Mouse (Mus musculus): ENCODE measurements around the gene Arhgdig. TPM values are rescaled to one million over a fixed set of nuclear protein-coding genes. Genes with fewer than 3 reads are reported as not detected.

Arhgdig gene
- total RNA-seq, 1 experiment, result 15.0 TPM

DNA sequence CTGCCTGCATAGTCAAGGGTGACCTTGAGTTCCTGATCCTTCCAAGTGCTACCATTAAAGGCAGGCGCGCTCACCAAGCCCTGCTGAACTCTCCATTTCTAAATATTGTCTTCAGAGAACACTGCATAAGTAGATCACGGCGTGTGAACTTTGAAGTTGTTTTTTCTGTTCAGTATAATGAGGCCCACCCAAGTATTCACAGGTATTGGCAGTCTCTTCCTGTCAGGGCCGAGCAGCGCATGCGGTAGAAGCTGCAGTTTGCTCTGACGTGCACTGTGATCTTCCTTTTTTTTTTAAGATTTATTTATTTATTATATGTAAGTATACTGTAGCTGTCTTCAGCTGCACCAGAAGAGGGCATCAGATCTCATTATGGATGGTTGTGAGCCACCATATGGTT is 26.8 kb upstream of the Arhgdig start:
- no peak overlapping the region for H3K27ac ChIP-seq (ENCODE audit: insufficient read depth, low read depth, low read length, poor library complexity, severe bottlenecking)
- no peak for TF ChIP-seq ZNF384 (IDR thresholded peaks at IDR 0.05; ENCODE audit: low read depth, low read length)
- no peak overlapping the region for H3K4me3 ChIP-seq (ENCODE audit: insufficient read depth in 1 of 2, low read depth in 1 of 2, low read length in 2 of 2, poor library complexity in 1 of 2, severe bottlenecking in 1 of 2)
- no peak overlapping the region for H3K9ac ChIP-seq (ENCODE audit: insufficient read depth, low read depth, low read length, poor library complexity, severe bottlenecking)
- H3K4me1 ChIP-seq (ENCODE audit: control insufficient read depth in 2 of 2, insufficient read depth in 2 of 2, low read length in 2 of 2, poor library complexity in 1 of 2), result peaks cover 0 to 3% of the 10 kb centered on the region in 2 experiments; a peak in 1 of 4 replicates
- in situ Hi-C loops (cut with MboI; ENCODE audit: low sequenced_read_pairs in 2 of 2, unreplicated experiment in 2 of 2), result no loop called here
- no peak for DNase-seq (ENCODE audit: low read depth, low spot score)
- H3K9me3 ChIP-seq (ENCODE audit: control insufficient read depth, insufficient read depth, low read depth, low read length), result no peaks in the 10 kb centered on the region
- H3K36me3 ChIP-seq (ENCODE audit: control insufficient read depth, insufficient read depth, low read length, poor library complexity, severe bottlenecking), result no peaks in the 10 kb centered on the region

DNA sequence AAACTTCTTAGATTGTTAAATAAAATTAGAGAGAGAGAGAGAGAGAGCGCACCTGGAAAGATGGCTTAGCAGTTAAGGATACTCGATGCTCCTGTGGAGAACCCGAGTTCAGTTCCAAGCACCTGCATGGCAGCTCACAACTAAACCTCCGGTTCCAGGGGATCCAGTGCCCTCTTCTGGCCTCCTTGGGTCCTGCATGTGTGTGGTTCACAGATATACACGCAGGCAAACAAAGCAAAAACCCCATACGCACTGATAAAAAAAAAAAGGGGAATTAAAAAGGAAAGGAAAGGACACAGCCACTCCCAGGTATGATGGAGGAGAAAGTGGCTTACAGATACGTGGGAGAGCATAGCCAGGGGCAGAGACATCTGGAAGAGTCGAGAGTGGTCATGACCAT is 25.3 kb upstream of the Arhgdig start:
- Histone ChIP-seq H3K9me3 (ENCODE audit: control insufficient read depth, insufficient read depth, low read depth, low read length) (no peaks in the 10 kb centered on the region), H3K36me3 (ENCODE audit: control insufficient read depth, insufficient read depth, low read length, poor library complexity, severe bottlenecking) (no peaks in the 10 kb centered on the region), H3K9ac (ENCODE audit: insufficient read depth, low read depth, low read length, poor library complexity, severe bottlenecking) (no peak overlapping the region), H3K4me3 (ENCODE audit: insufficient read depth in 1 of 2, low read depth in 1 of 2, low read length in 2 of 2, poor library complexity in 1 of 2, severe bottlenecking in 1 of 2) (no peak overlapping the region), H3K4me1 (ENCODE audit: control insufficient read depth in 2 of 2, insufficient read depth in 2 of 2, low read length in 2 of 2, poor library complexity in 1 of 2) (peaks cover 0 to 3% of the 10 kb centered on the region in 2 experiments; a peak in 1 of 4 replicates), H3K27ac (ENCODE audit: insufficient read depth, low read depth, low read length, poor library complexity, severe bottlenecking) (no peak overlapping the region)
- in situ Hi-C loops (cut with MboI; ENCODE audit: low sequenced_read_pairs in 2 of 2, unreplicated experiment in 2 of 2), result no loop called here
- peak; percentile 38 for DNase-seq (ENCODE audit: low read depth, low spot score)
- TF ChIP-seq ZC3H11A (IDR thresholded peaks at IDR 0.05; ENCODE audit: borderline replicate concordance, low read depth, low read length), result peak; percentile 16; the same call in 1 of the 2 replicates
- TF ChIP-seq CHD2 (IDR thresholded peaks at IDR 0.05; ENCODE audit: low read depth, low read length), result no peak
- TF ChIP-seq ZNF384 (IDR thresholded peaks at IDR 0.05; ENCODE audit: low read depth, low read length), result peak; percentile 64; the same call in 1 of the 2 replicates
- no peak for TF ChIP-seq MAFK (IDR thresholded peaks at IDR 0.05; ENCODE audit: insufficient read depth, low read depth, low read length)
- no peak for TF ChIP-seq HCFC1 (IDR thresholded peaks at IDR 0.05; ENCODE audit: borderline replicate concordance, insufficient read depth, low read length)

DNA sequence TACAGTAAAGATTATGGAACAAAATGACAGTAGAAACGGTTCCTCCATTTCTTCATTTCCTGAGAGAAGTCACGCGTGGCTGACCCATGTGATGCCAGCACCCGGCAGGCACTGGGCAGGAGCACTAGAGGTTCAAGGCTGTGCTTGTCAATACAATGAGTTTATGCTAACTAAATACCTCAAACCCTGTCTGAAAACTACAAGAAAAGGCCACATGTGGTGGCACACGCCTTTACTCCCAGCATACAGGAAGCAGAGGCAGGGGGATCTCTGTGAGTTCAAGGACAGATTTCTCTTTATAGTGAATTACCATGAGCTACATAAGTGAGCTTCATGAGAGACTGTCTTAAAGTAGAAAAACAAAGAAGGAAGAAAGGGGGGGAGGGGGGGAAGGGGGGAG is 23.6 kb upstream of the Arhgdig start:
- H3K36me3 ChIP-seq (ENCODE audit: control insufficient read depth, insufficient read depth, low read length, poor library complexity, severe bottlenecking), result no peaks in the 10 kb centered on the region
- no peak for TF ChIP-seq MAFK (IDR thresholded peaks at IDR 0.05; ENCODE audit: insufficient read depth, low read depth, low read length)
- H3K27ac ChIP-seq (ENCODE audit: insufficient read depth, low read depth, low read length, poor library complexity, severe bottlenecking), result no peak overlapping the region; the same call in 1 of the 2 replicates
- in situ Hi-C loops (cut with MboI; ENCODE audit: low sequenced_read_pairs in 2 of 2, unreplicated experiment in 2 of 2), result no loop called here
- H3K9ac ChIP-seq (ENCODE audit: insufficient read depth, low read depth, low read length, poor library complexity, severe bottlenecking), result no peak overlapping the region
- H3K4me1 ChIP-seq (ENCODE audit: control insufficient read depth in 2 of 2, insufficient read depth in 2 of 2, low read length in 2 of 2, poor library complexity in 1 of 2), result peaks cover 0 to 3% of the 10 kb centered on the region in 2 experiments; a peak in 1 of 4 replicates
- no peak for DNase-seq (ENCODE audit: low read depth, low spot score)
- H3K9me3 ChIP-seq (ENCODE audit: control insufficient read depth, insufficient read depth, low read depth, low read length), result no peaks in the 10 kb centered on the region
- no peak overlapping the region for H3K4me3 ChIP-seq (ENCODE audit: insufficient read depth in 1 of 2, low read depth in 1 of 2, low read length in 2 of 2, poor library complexity in 1 of 2, severe bottlenecking in 1 of 2)

DNA sequence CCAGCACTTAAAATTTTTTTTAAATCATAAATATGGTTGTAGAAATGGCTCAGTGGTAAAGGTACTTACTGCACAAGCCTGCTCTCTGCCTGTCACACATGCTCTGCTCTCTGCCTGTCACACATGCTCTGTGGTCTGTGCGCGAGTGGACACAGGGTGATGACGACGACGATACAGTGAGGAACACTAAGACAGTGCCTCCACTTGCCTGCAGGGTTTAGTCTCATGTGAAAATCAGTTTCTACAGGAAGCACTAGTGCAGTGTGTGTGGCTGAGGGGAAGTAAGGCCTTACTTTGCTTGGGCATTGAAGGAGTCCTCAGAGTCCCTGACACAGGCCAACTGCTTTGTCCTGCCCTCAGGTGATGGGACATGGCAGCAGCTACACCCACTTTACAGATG is 22.2 kb upstream of the Arhgdig start:
- no peak overlapping the region for H3K4me3 ChIP-seq (ENCODE audit: insufficient read depth in 1 of 2, low read depth in 1 of 2, low read length in 2 of 2, poor library complexity in 1 of 2, severe bottlenecking in 1 of 2)
- H3K36me3 ChIP-seq (ENCODE audit: control insufficient read depth, insufficient read depth, low read length, poor library complexity, severe bottlenecking), result peaks cover 4% of the 10 kb centered on the region; the same call in 1 of the 2 replicates
- TF ChIP-seq ZNF384 (IDR thresholded peaks at IDR 0.05; ENCODE audit: low read depth, low read length), result no peak
- no peak for TF ChIP-seq MAFK (IDR thresholded peaks at IDR 0.05; ENCODE audit: insufficient read depth, low read depth, low read length)
- no peak for TF ChIP-seq HCFC1 (IDR thresholded peaks at IDR 0.05; ENCODE audit: borderline replicate concordance, insufficient read depth, low read length)
- no peak for TF ChIP-seq ZC3H11A (IDR thresholded peaks at IDR 0.05; ENCODE audit: borderline replicate concordance, low read depth, low read length)
- TF ChIP-seq CHD2 (IDR thresholded peaks at IDR 0.05; ENCODE audit: low read depth, low read length), result no peak
- peaks cover 0 to 5% of the 10 kb centered on the region in 2 experiments; a peak in 1 of 4 replicates for H3K4me1 ChIP-seq (ENCODE audit: control insufficient read depth in 2 of 2, insufficient read depth in 2 of 2, low read length in 2 of 2, poor library complexity in 1 of 2)
- no peak overlapping the region; the same call in 1 of the 2 replicates for H3K27ac ChIP-seq (ENCODE audit: insufficient read depth, low read depth, low read length, poor library complexity, severe bottlenecking)
- in situ Hi-C loops (cut with MboI; ENCODE audit: low sequenced_read_pairs in 2 of 2, unreplicated experiment in 2 of 2), result no loop called here
- no peaks in the 10 kb centered on the region for H3K9me3 ChIP-seq (ENCODE audit: control insufficient read depth, insufficient read depth, low read depth, low read length)
- DNase-seq (ENCODE audit: low read depth, low spot score), result no peak
- H3K9ac ChIP-seq (ENCODE audit: insufficient read depth, low read depth, low read length, poor library complexity, severe bottlenecking), result no peak overlapping the region

DNA sequence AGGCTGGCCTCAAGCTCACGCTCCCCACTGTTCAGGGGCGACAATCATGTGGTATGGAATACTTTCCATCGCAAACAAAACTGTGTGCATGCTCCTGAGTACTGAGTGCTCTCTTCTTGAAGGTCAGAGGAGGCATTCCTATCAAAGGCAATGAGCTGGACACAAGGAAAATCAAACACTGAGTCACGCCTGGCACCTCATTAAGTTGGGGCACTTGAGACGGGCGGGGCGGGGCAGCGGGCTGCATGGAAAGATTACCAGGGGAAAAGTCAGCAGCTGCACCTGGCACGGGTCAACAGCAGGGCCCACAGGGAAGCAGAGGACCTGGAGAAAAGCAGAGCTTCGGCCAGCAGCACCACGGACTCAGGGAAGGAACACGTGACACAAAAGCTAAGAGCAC is 17.6 kb upstream of the Arhgdig start:
- Histone ChIP-seq H3K27ac (ENCODE audit: insufficient read depth, low read depth, low read length, poor library complexity, severe bottlenecking) (no peak overlapping the region), H3K4me1 (ENCODE audit: control insufficient read depth in 2 of 2, insufficient read depth in 2 of 2, low read length in 2 of 2, poor library complexity in 1 of 2) (0 out of 4 replicates have a peak, but pooled peaks cover 0 to 2% of the 10 kb centered on the region in 2 experiments), H3K9ac (ENCODE audit: insufficient read depth, low read depth, low read length, poor library complexity, severe bottlenecking) (no peak overlapping the region), H3K4me3 (ENCODE audit: insufficient read depth in 1 of 2, low read depth in 1 of 2, low read length in 2 of 2, poor library complexity in 1 of 2, severe bottlenecking in 1 of 2) (no peak overlapping the region), H3K36me3 (ENCODE audit: control insufficient read depth, insufficient read depth, low read length, poor library complexity, severe bottlenecking) (peaks cover 4% of the 10 kb centered on the region; the same call in 1 of the 2 replicates), H3K9me3 (ENCODE audit: control insufficient read depth, insufficient read depth, low read depth, low read length) (no peaks in the 10 kb centered on the region)
- in situ Hi-C loops (cut with MboI; ENCODE audit: low sequenced_read_pairs in 2 of 2, unreplicated experiment in 2 of 2), result no loop called here
- DNase-seq (ENCODE audit: low read depth, low spot score), result no peak
- TF ChIP-seq ZC3H11A (IDR thresholded peaks at IDR 0.05; ENCODE audit: borderline replicate concordance, low read depth, low read length) (no peak), MAFK (IDR thresholded peaks at IDR 0.05; ENCODE audit: insufficient read depth, low read depth, low read length) (no peak), ZNF384 (IDR thresholded peaks at IDR 0.05; ENCODE audit: low read depth, low read length) (no peak), HCFC1 (IDR thresholded peaks at IDR 0.05; ENCODE audit: borderline replicate concordance, insufficient read depth, low read length) (no peak), CHD2 (IDR thresholded peaks at IDR 0.05; ENCODE audit: low read depth, low read length) (no peak)

Data from ES-E14 (cell line).